Mouse (Mus musculus): ENCODE measurements around the gene Mcrip2.

DNA sequence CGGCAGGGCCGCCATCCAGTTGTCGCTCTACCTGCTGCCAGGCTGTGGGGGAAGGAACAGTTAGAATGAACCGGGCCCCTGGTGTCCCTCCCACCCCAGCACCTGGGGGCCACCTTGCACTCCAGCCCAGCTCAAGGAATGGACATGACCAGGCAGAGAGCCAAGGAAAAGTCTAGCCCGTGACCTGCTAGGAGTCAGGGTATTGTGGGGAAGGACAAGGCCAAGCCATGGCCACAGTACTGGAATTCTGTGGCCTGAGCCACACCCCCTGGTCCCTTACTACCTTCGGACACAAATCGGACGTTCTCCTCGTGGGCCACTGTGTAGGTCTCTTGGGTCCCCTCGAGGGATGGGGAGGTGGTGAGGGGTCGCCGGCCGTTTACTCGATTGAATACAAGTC, 4.3 kb downstream of the Mcrip2 start:
- no peak for TF ChIP-seq ZC3H11A (IDR thresholded peaks at IDR 0.05; ENCODE audit: borderline replicate concordance, low read depth, low read length)
- TF ChIP-seq CHD2 (IDR thresholded peaks at IDR 0.05; ENCODE audit: low read depth, low read length), result no peak
- TF ChIP-seq HCFC1 (IDR thresholded peaks at IDR 0.05; ENCODE audit: borderline replicate concordance, insufficient read depth, low read length), result no peak
